Mouse (Mus musculus) lung, embryonic 14.5 days (tissue): ENCODE results near the gene Vmn2r95. TPM values are rescaled to one million over a fixed set of nuclear protein-coding genes. Genes with fewer than 3 reads are reported as not detected.
"Not testable (repeated sequence)": the region's sequence is repeated elsewhere in the genome, so short reads cannot be mapped to it uniquely, and the experiment has no call there.

ENCODE experiments used
- ATAC-seq: fragments of 200-750 bp; cut with Nextera tagmentation; 2 replicates; pipeline ENCODE4 v1.8.0; 2017; ENCODE audit warnings: mild to moderate bottlenecking, moderate TSS enrichment, moderate library complexity; ENCODE audit not compliant: insufficient read depth
- DNase-seq: peaks from one replicate; pipeline ENCODE4 v3.0.0-alpha.2; 2015
- H3K27ac ChIP-seq: fragments of 300-500 bp; sonication (generic); 2 replicates; pipeline ENCODE4 v1.5.1; 2014; ENCODE audit warnings: low read depth, mild to moderate bottlenecking, moderate library complexity
- H3K27me3 ChIP-seq: fragments of 300-500 bp; sonication (generic); 2 replicates; pipeline ENCODE4 v1.6.1; 2014; ENCODE audit warnings: low read length, control low read depth; ENCODE audit not compliant: insufficient read depth
- H3K36me3 ChIP-seq: fragments of 300-500 bp; sonication (generic); 2 replicates; pipeline ENCODE4 v1.6.1; 2014; ENCODE audit warnings: control low read depth; ENCODE audit not compliant: insufficient read depth
- H3K4me1 ChIP-seq: fragments of 300-500 bp; sonication (generic); 2 replicates; pipeline ENCODE4 v1.6.1; 2014; ENCODE audit warnings: antibody characterized with exemption, control low read depth; ENCODE audit not compliant: insufficient read depth
- H3K4me2 ChIP-seq: fragments of 300-500 bp; sonication (generic); 2 replicates; pipeline ENCODE4 v1.6.1; 2014; ENCODE audit warnings: mild to moderate bottlenecking
- H3K4me3 ChIP-seq: fragments of 300-500 bp; sonication (generic); 2 replicates; pipeline ENCODE4 v1.5.1; 2014; ENCODE audit warnings: low read depth, low read length
- H3K9ac ChIP-seq: fragments of 300-500 bp; sonication (generic); 2 replicates; pipeline ENCODE4 v1.6.1; 2014
- H3K9me3 ChIP-seq: fragments of 300-500 bp; sonication (generic); 2 replicates; pipeline ENCODE4 v1.6.1; 2016; ENCODE audit warnings: low read depth, low read length, control low read depth
- CTCF ChIP-seq: IDR thresholded peaks from 2 replicates; pipeline ENCODE4 v1.5.1; 2016; ENCODE audit warnings: antibody characterized with exemption, low read depth
- WGBS: fragments of 180-500 bp; shearing (Covaris S2); extraction: QIAGEN DNeasy Blood & Tissue Kit; methylation state at CpG from one replicate; pipeline ENCODE4 v1.1.7; 2014; 5-methylcytosine and 5-hydroxymethylcytosine counted together
- polyA plus RNA-seq: library from polyadenylated mRNA; unstranded; fragments of >200 nt; fragmentation: Nextera tagmentation; extraction: Ambion mirVana; gene quantifications from 2 replicates; pipeline ENCODE4 v1.2.1, GENCODE M21; 2014

The Vmn2r95 gene
- not detected in 2 replicates for polyA plus RNA-seq

GRCm38 (mm10) chr17:18423778-18424177 lies at the start of gene Vmn2r95:
Vmn2r95 (plus strand) TSS chr17:18424078.
- Histone ChIP-seq H3K9ac (no peak within 1 kb of the TSS), H3K27ac (no peak within 1 kb of the TSS), H3K4me3 (no peak within 1 kb of the TSS), H3K27me3 (no peaks in the 10 kb centered on the region), H3K36me3 (no peaks in the 10 kb centered on the region), H3K4me2 (no peak within 1 kb of the TSS), H3K4me1 (no peaks in the 10 kb centered on the region), H3K9me3 (no peaks in the 10 kb centered on the region)
- no peak for DNase-seq
- ATAC-seq, result no peak
- 23% methylated on average over 1 of the region's 1 CpGs for WGBS
- TF ChIP-seq CTCF, result no peak

DNA sequence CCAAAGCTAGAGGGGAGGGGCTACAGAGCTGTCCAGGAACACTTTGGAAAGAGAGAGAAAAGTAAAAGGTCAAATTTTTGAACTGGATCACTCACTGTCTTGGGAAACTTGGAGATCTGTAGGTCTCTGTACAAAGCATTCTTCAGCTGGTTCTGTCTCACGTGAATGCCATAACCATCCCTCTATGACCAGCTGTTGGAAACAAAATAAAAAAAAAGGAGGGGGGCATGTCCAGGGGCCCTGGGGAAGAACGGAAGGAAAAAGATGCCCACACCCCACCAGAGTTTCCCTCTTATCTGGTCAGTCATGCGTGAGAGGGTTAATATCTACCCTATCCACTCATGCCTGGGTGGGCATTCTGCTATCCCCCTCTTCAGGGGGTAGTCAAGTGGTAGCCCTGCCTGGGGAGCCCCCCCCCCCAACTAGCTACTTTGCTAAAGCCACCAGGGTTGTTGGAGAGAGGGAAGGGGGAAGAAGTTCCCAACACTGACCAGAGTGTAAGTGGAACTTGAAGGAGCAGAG lies 31.8 kb downstream of the Vmn2r95 start:
- no peaks in the 10 kb centered on the region for H3K9me3 ChIP-seq
- no peak overlapping the region for H3K9ac ChIP-seq
- no peaks in the 10 kb centered on the region for H3K36me3 ChIP-seq
- TF ChIP-seq CTCF, result no peak
- WGBS, result 63% methylated on average over 3 of the region's 3 CpGs
- no peak for ATAC-seq
- no peaks in the 10 kb centered on the region for H3K27me3 ChIP-seq
- no peak for DNase-seq
- H3K4me3 ChIP-seq, result no peak overlapping the region
- no peak overlapping the region for H3K4me2 ChIP-seq
- no peak overlapping the region for H3K27ac ChIP-seq
- no peaks in the 10 kb centered on the region for H3K4me1 ChIP-seq

GRCm38 (mm10) chr17:18458126-18458634 lies 34.3 kb downstream of the Vmn2r95 start:
- WGBS, result 89% methylated on average over 3 of the region's 3 CpGs

DNA sequence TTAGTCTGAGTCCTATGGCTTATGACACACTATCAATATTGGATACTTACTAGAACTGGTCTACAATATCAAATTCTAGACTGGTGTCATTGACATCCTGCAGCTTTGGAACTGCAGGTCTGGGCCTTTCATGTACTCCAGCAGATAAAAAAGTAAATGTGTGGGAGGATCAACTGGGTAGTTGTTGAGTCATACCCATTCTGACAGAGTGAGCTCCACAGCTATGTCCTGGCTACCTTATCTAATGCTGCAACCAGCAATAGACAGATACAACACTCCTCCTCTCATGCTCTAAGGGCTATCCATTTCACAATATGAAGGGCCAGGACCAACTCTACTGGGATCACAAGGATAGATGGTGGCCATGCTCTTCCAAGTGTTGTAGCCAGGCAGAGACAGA lies 38.8 kb downstream of the Vmn2r95 start:
- Histone ChIP-seq H3K4me1 (no peaks in the 10 kb centered on the region), H3K27ac (no peak overlapping the region), H3K4me3 (no peak overlapping the region), H3K27me3 (no peaks in the 10 kb centered on the region), H3K9me3 (no peaks in the 10 kb centered on the region; the same call in 1 of the 2 replicates), H3K4me2 (no peak overlapping the region), H3K9ac (no peak overlapping the region), H3K36me3 (no peaks in the 10 kb centered on the region)
- ATAC-seq (no peak), DNase-seq (no peak)
- no peak for TF ChIP-seq CTCF

More at GRCm38 (mm10) chr17:18458126-18458634, 34.3 kb downstream of the Vmn2r95 start:
- H3K4me2 ChIP-seq, H3K9ac ChIP-seq, H3K36me3 ChIP-seq, H3K4me3 ChIP-seq, H3K9me3 ChIP-seq, H3K27ac ChIP-seq, H3K4me1 ChIP-seq, H3K27me3 ChIP-seq, DNase-seq, ATAC-seq: not testable (repeated sequence)

GRCm38 (mm10) chr17:18479885-18480284 lies 56.0 kb downstream of the Vmn2r95 start:
- H3K36me3 ChIP-seq, result no peaks in the 10 kb centered on the region
- no peak overlapping the region for H3K9ac ChIP-seq
- no peak for TF ChIP-seq CTCF
- H3K4me1 ChIP-seq, result no peaks in the 10 kb centered on the region
- H3K4me2 ChIP-seq, result no peak overlapping the region
- H3K27ac ChIP-seq, result no peak overlapping the region
- 53% methylated on average over 1 of the region's 1 CpGs for WGBS
- ATAC-seq (no peak), DNase-seq (no peak)
- H3K4me3 ChIP-seq, result no peak overlapping the region
- no peaks in the 10 kb centered on the region for H3K9me3 ChIP-seq
- H3K27me3 ChIP-seq, result no peaks in the 10 kb centered on the region

Other genes with a start within 250 kb of the Vmn2r95 start
- gene Vmn2r94, start 146.3 kb upstream of the Vmn2r95 start, polyA plus RNA-seq, result not detected in 2 replicates
- not detected in 2 replicates for gene Vmn2r93, start 126.0 kb upstream of the Vmn2r95 start, polyA plus RNA-seq
- gene Vmn2r96, start 149.1 kb downstream of the Vmn2r95 start, polyA plus RNA-seq, result not detected in 2 replicates